Mouse (Mus musculus): Measurements from ENCODE around the gene Cdan1.

DNA sequence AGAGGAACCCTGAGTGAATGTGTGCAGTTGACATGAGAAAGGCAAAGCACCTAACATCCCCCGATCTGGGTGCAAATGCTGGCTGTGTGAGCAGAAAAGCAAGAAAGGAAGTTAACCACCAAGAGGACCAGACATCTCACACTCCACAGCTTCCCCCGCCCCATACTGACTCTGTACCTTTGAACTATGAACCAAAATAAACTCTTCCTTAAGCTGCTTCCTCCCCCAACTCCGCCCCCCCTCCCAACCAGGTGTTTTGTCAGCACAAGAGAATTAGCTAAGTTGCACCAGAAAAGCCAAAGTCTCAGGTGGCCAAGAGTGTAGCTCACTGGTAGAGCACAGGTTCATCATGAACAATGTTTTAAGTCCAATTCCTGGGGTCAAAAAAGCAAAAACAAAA lies 3.2 kb upstream of the Cdan1 start:
- no peak for TF ChIP-seq CTCF (IDR thresholded peaks at IDR 0.05; ENCODE audit: control insufficient read depth, insufficient read depth, insufficient replicate concordance, low read depth, low read length)
- TF ChIP-seq POLR2A (IDR thresholded peaks at IDR 0.05; ENCODE audit: control insufficient read depth, low read depth, low read length) = no peak
